Mouse (Mus musculus): ENCODE data around the gene Rab17. TPM values are rescaled to one million over a fixed set of nuclear protein-coding genes. Genes with fewer than 3 reads are reported as not detected.

The Rab17 gene
- total RNA-seq (2014; rRNA removed), result 20.7 and 27.0 TPM in 2 replicates
- 14.7 and 18.8 TPM in 2 replicates for polyA plus RNA-seq (2012; rRNA removed)

DNA sequence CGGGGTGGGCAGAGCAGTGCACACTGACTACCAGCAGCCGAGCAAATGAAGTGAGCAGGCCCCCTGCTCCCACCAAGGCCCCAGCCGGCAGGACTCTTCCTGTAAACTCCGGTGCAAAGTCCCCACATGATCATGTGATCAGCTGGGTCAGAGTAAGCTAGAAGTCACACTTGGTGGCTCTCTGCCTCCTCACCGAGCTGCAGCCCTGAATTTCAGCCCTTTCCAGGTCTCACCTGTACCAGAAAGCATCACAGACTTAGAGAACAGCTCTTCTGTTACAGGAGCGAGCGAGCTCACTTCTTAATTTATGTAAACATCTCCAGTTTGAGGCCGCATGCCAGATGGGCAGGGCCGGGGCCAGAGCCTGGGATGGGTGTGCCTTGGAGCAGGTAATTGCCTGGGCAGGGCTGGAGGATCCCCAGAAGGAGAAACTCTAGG, at the start of gene Rab17:
Gene Rab17 (minus strand): TSS at position 315 of the 438 bp plus-strand sequence.
- DNase-seq (ENCODE audit: extremely low read depth, low read depth, low spot score), result peak; percentile 83
- no peaks in the 10 kb centered on the region for H3K27me3 ChIP-seq (ENCODE audit: control insufficient read depth, insufficient read depth, low read length)
- peak within 1 kb of the TSS; percentile 89 for H3K4me3 ChIP-seq (ENCODE audit: insufficient read depth, low read depth, low read length)
- TF ChIP-seq CTCF (IDR thresholded peaks at IDR 0.05; ENCODE audit: low read depth, low read length) (no peak), POLR2A (IDR thresholded peaks at IDR 0.05; ENCODE audit: extremely low read depth, insufficient read depth, low read length) (peak; percentile 49; the same call in 1 of the 2 replicates)
- WGBS, result 9% methylated on average over 9 of the region's 9 CpGs
- H3K9ac ChIP-seq (ENCODE audit: low read depth, low read length), result peak within 1 kb of the TSS; percentile 87
- no peaks in the 10 kb centered on the region for H3K36me3 ChIP-seq (ENCODE audit: control insufficient read depth, insufficient read depth, low read length)
- peaks cover 10% of the 10 kb centered on the region; the same call in 1 of the 2 replicates for H3K79me2 ChIP-seq (ENCODE audit: control insufficient read depth, insufficient read depth, low read length)
- peaks cover 18% of the 10 kb centered on the region for H3K4me1 ChIP-seq (ENCODE audit: control insufficient read depth, insufficient read depth, low read length)
- peak within 1 kb of the TSS; percentile 89 for H3K27ac ChIP-seq (replicated peaks; ENCODE audit: insufficient read depth, low read depth, low read length)

DNA sequence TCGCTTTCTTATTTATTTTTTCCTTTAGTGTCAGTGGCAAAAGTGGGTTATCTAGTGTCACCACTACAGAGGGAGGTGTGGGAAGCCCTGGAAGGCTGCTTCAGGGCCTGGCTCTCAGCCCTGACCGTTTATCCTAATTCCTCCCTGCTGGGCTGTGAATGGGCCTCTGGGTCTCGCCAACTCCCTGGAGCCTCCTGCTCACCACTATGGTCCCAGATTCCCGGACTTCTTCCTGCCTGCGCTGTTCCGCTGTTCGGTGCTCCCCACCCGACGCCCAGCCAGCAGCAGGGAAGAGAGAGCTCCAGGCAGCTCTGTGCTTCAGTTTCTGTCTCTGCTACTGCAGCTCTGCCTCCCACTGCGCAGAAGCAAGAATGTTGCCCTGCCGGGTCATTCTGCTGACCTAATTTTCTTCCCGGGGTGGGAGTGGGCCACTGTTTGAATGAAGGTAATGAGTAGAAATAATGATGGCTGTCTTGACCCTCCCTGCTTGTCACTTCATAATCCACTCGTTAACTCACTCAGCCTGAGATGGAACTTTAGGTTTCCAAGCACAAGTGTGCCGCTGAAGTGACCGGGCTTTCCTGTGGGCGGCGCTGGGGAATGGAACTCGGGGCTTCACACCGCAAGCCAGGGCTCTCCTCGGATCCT, 47.8 kb upstream of the Rab17 start:
- 0 out of 2 replicates have a peak overlapping the region, but pooled peaks have one; percentile 50 for H3K27ac ChIP-seq (replicated peaks; ENCODE audit: insufficient read depth, low read depth, low read length)
- H3K4me3 ChIP-seq (ENCODE audit: insufficient read depth, low read depth, low read length), result no peak overlapping the region
- H3K79me2 ChIP-seq (ENCODE audit: control insufficient read depth, insufficient read depth, low read length), result no peaks in the 10 kb centered on the region
- DNase-seq (ENCODE audit: extremely low read depth, low read depth, low spot score), result no peak
- no peaks in the 10 kb centered on the region for H3K36me3 ChIP-seq (ENCODE audit: control insufficient read depth, insufficient read depth, low read length)
- WGBS, result 32% methylated on average over 20 of the region's 20 CpGs
- no peak for TF ChIP-seq CTCF (IDR thresholded peaks at IDR 0.05; ENCODE audit: low read depth, low read length)
- TF ChIP-seq POLR2A (IDR thresholded peaks at IDR 0.05; ENCODE audit: extremely low read depth, insufficient read depth, low read length), result no peak
- H3K4me1 ChIP-seq (ENCODE audit: control insufficient read depth, insufficient read depth, low read length), result no peaks in the 10 kb centered on the region; the same call in 1 of the 2 replicates
- H3K27me3 ChIP-seq (ENCODE audit: control insufficient read depth, insufficient read depth, low read length), result no peaks in the 10 kb centered on the region
- no peak overlapping the region for H3K9ac ChIP-seq (ENCODE audit: low read depth, low read length)

DNA sequence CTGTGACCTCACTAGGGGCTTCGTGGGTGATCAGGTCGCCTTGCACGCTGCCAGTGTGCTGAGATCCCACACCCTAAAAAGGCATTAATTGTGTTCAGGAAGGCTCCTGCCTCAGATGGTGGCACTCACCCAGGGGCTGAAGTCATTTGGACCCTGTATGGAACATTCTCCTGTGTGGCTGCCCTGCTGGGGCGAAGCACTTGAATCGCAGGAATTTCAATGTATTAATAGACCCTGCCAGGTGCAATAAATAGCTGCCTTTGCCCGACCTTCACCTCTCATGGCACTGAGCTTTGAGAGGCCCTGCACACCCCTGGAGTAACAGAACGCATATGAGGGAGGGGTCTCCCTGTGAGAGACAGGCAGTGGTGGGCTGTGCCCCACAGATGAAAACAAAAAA, 46.1 kb upstream of the Rab17 start:
- Histone ChIP-seq H3K79me2 (ENCODE audit: control insufficient read depth, insufficient read depth, low read length) (no peaks in the 10 kb centered on the region), H3K4me1 (ENCODE audit: control insufficient read depth, insufficient read depth, low read length) (no peaks in the 10 kb centered on the region; the same call in 1 of the 2 replicates), H3K4me3 (ENCODE audit: insufficient read depth, low read depth, low read length) (no peak overlapping the region), H3K27ac (replicated peaks; ENCODE audit: insufficient read depth, low read depth, low read length) (no peak overlapping the region), H3K9ac (ENCODE audit: low read depth, low read length) (no peak overlapping the region), H3K36me3 (ENCODE audit: control insufficient read depth, insufficient read depth, low read length) (no peaks in the 10 kb centered on the region), H3K27me3 (ENCODE audit: control insufficient read depth, insufficient read depth, low read length) (no peaks in the 10 kb centered on the region)
- no peak for TF ChIP-seq POLR2A (IDR thresholded peaks at IDR 0.05; ENCODE audit: extremely low read depth, insufficient read depth, low read length)
- no peak for TF ChIP-seq CTCF (IDR thresholded peaks at IDR 0.05; ENCODE audit: low read depth, low read length)
- no peak for DNase-seq (ENCODE audit: extremely low read depth, low read depth, low spot score)
- WGBS, result 91% methylated on average over 7 of the region's 7 CpGs

DNA sequence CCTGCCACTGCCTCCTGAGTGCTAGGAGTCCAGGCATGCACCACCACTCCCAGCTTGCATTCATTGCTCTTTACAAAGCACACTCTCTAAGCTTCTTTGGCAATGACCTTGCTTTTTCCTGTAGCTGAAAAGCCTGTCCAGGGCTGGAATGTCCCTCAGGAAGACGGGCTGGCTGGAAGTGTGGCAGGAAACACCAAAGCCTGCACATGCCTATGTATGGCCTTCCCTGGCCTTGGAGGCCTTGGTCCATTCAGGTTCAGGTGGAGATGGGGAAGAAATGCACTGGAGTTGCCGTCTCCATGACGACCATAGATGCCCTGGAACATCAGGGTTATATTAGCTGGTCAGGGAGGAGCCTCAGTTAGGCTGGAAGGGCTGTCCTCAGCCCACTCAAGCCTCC, 44.3 kb upstream of the Rab17 start:
- Histone ChIP-seq H3K9ac (ENCODE audit: low read depth, low read length) (no peak overlapping the region), H3K4me3 (ENCODE audit: insufficient read depth, low read depth, low read length) (no peak overlapping the region)

DNA sequence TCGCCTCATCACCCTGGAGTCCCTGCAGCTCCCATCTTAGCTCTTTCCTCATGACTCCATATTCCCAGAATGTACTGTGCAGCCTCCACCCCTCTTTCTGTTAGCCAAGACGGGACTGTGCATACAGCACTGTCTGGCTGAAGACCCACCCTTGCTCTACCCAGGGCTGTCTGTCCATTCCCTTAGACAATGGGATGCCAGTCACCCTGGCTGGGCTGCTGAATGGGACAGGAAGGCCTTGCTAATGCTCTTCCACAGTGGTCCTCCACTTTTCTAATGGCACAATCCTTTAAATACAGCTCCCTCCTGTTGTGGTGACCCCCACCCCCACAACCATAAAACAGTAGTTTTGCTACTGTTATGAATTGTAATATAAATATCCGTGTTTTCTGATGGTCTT, 41.9 kb upstream of the Rab17 start:
- no peaks in the 10 kb centered on the region for H3K79me2 ChIP-seq (ENCODE audit: control insufficient read depth, insufficient read depth, low read length)
- H3K9ac ChIP-seq (ENCODE audit: low read depth, low read length), result no peak overlapping the region
- 0 out of 2 replicates have a peak, but pooled peaks cover 2% of the 10 kb centered on the region for H3K27me3 ChIP-seq (ENCODE audit: control insufficient read depth, insufficient read depth, low read length)
- no peak overlapping the region for H3K27ac ChIP-seq (replicated peaks; ENCODE audit: insufficient read depth, low read depth, low read length)
- TF ChIP-seq POLR2A (IDR thresholded peaks at IDR 0.05; ENCODE audit: extremely low read depth, insufficient read depth, low read length), result no peak
- TF ChIP-seq CTCF (IDR thresholded peaks at IDR 0.05; ENCODE audit: low read depth, low read length), result no peak
- H3K36me3 ChIP-seq (ENCODE audit: control insufficient read depth, insufficient read depth, low read length), result no peaks in the 10 kb centered on the region
- H3K4me3 ChIP-seq (ENCODE audit: insufficient read depth, low read depth, low read length), result no peak overlapping the region
- WGBS, result 96% methylated on average over 3 of the region's 3 CpGs
- H3K4me1 ChIP-seq (ENCODE audit: control insufficient read depth, insufficient read depth, low read length), result no peaks in the 10 kb centered on the region; the same call in 1 of the 2 replicates
- no peak for DNase-seq (ENCODE audit: extremely low read depth, low read depth, low spot score)

More for the DNA sequence above, 44.3 kb upstream of the Rab17 start:
- H3K27me3 ChIP-seq (ENCODE audit: control insufficient read depth, insufficient read depth, low read length), result no peaks in the 10 kb centered on the region
- TF ChIP-seq POLR2A (IDR thresholded peaks at IDR 0.05; ENCODE audit: extremely low read depth, insufficient read depth, low read length) (no peak), CTCF (IDR thresholded peaks at IDR 0.05; ENCODE audit: low read depth, low read length) (no peak)
- no peaks in the 10 kb centered on the region for H3K36me3 ChIP-seq (ENCODE audit: control insufficient read depth, insufficient read depth, low read length)
- no peak overlapping the region for H3K27ac ChIP-seq (replicated peaks; ENCODE audit: insufficient read depth, low read depth, low read length)
- DNase-seq (ENCODE audit: extremely low read depth, low read depth, low spot score), result no peak
- H3K4me1 ChIP-seq (ENCODE audit: control insufficient read depth, insufficient read depth, low read length), result no peaks in the 10 kb centered on the region; the same call in 1 of the 2 replicates
- 83% methylated on average over 3 of the region's 3 CpGs for WGBS
- H3K79me2 ChIP-seq (ENCODE audit: control insufficient read depth, insufficient read depth, low read length), result no peaks in the 10 kb centered on the region

DNA sequence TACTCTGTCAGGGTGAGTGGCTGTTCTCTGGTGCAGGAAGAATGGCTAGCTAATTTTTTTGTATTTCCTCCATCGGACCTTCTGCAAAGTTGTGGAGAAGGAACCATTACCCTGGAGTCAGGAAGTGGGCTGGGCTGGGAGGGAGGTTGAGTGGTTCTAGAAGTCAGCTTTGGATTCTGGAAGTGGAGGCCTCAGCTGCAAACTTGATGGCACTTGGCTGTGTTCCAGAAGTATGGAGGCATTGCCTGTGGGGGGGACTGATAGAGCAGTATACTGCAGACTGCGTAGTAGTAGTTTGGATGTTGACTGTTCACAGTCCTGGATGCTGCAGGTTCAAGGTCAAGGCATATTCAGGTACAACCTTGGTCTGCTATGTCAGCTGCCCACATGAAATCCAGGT, 41.3 kb upstream of the Rab17 start:
- H3K4me3 ChIP-seq (ENCODE audit: insufficient read depth, low read depth, low read length), result no peak overlapping the region

More for the DNA sequence above, 41.3 kb upstream of the Rab17 start:
- H3K36me3 ChIP-seq (ENCODE audit: control insufficient read depth, insufficient read depth, low read length), result no peaks in the 10 kb centered on the region
- H3K27ac ChIP-seq (replicated peaks; ENCODE audit: insufficient read depth, low read depth, low read length), result no peak overlapping the region
- 80% methylated on average over 2 of the region's 2 CpGs for whole genome bisulfite sequencing
- no peaks in the 10 kb centered on the region for H3K79me2 ChIP-seq (ENCODE audit: control insufficient read depth, insufficient read depth, low read length)
- DNase-seq (ENCODE audit: extremely low read depth, low read depth, low spot score), result no peak
- 0 out of 2 replicates have a peak, but pooled peaks cover 2% of the 10 kb centered on the region for H3K27me3 ChIP-seq (ENCODE audit: control insufficient read depth, insufficient read depth, low read length)
- no peak overlapping the region for H3K9ac ChIP-seq (ENCODE audit: low read depth, low read length)
- TF ChIP-seq CTCF (IDR thresholded peaks at IDR 0.05; ENCODE audit: low read depth, low read length) (no peak), POLR2A (IDR thresholded peaks at IDR 0.05; ENCODE audit: extremely low read depth, insufficient read depth, low read length) (no peak)
- H3K4me1 ChIP-seq (ENCODE audit: control insufficient read depth, insufficient read depth, low read length), result no peaks in the 10 kb centered on the region; the same call in 1 of the 2 replicates

All from liver, adult 2 months (tissue).